Mouse (Mus musculus) lung, postnatal 0 days (tissue): ENCODE data around the gene Megf6.

ENCODE experiments used
- CTCF ChIP-seq: IDR thresholded peaks from 2 replicates; pipeline ENCODE4 v1.5.1; 2016; ENCODE audit warnings: antibody characterized with exemption, mild to moderate bottlenecking
- EP300 ChIP-seq: IDR thresholded peaks from 2 replicates; pipeline ENCODE4 v1.6.1; 2016; ENCODE audit warnings: antibody characterized with exemption, mild to moderate bottlenecking, control low read depth

- TF ChIP-seq CTCF: no peak
- TF ChIP-seq EP300: no peak
Measured at GRCm38 (mm10) chr4:154239199-154239598, 68.7 kb downstream of the Megf6 start.
